Mouse (Mus musculus) neural tube, embryonic 10.5 days (tissue): Measurements from ENCODE around the gene Epn1.

Experiments used
- DNase-seq: peaks from one replicate; pipeline ENCODE4 v3.0.0-alpha.2; 2017; ENCODE audit warnings: low spot score; ENCODE audit errors: extremely low spot score

The Epn1 gene

GRCm38 (mm10) chr7:5092381-5092780 is 12.3 kb downstream of the Epn1 start:
- DNase-seq: no peak

GRCm38 (mm10) chr7:5092831-5093510 is 12.9 kb downstream of the Epn1 start:
- DNase-seq: no peak

GRCm38 (mm10) chr7:5098769-5099168 is 18.7 kb downstream of the Epn1 start:
- no peak for DNase-seq

GRCm38 (mm10) chr7:5099796-5100195 is 19.8 kb downstream of the Epn1 start:
- DNase-seq: no peak

GRCm38 (mm10) chr7:5101066-5101663 is 21.1 kb downstream of the Epn1 start:
- DNase-seq: no peak

- DNase-seq: no peak
Observed at GRCm38 (mm10) chr7:5102564-5102963, 22.5 kb downstream of the Epn1 start.

GRCm38 (mm10) chr7:5108272-5108671 is 28.2 kb downstream of the Epn1 start:
- no peak for DNase-seq

GRCm38 (mm10) chr7:5109301-5109700 is 29.3 kb downstream of the Epn1 start:
- no peak for DNase-seq

- DNase-seq: no peak
Observed at GRCm38 (mm10) chr7:5112701-5113100, 32.7 kb downstream of the Epn1 start.

GRCm38 (mm10) chr7:5116850-5117249 is 36.8 kb downstream of the Epn1 start, which contains the start of gene Rfpl4:
Gene Rfpl4, minus strand, starts transcription at chr7:5116950.
- DNase-seq: no peak

- no peak for DNase-seq
Observed at GRCm38 (mm10) chr7:5125078-5125477, 45.0 kb downstream of the Epn1 start.

- peak; percentile 72 for DNase-seq
Observed at GRCm38 (mm10) chr7:5125549-5126406, 45.7 kb downstream of the Epn1 start, which contains the start of gene Rasl2-9. Gene Rasl2-9, minus strand, starts transcription at chr7:5125950.
